Mouse (Mus musculus): ENCODE measurements around the gene Rcan2. TPM values are rescaled to one million over a fixed set of nuclear protein-coding genes. Genes with fewer than 3 reads are reported as not detected.

Rcan2 gene
- 32.3 and 37.6 TPM in 2 replicates for polyA plus RNA-seq (2014; fragmentation: Nextera tagmentation; extraction: Ambion mirVana)

- H3K27me3 ChIP-seq (ENCODE audit: control insufficient read depth, insufficient read depth, low read length): no peaks in the 10 kb centered on the region
- peak; percentile 62 for DNase-seq (ENCODE audit: low spot score)
- no peaks in the 10 kb centered on the region for H3K36me3 ChIP-seq (ENCODE audit: control insufficient read depth, insufficient read depth, low read length)
- 0% methylated on average over 7 of the region's 7 CpGs for WGBS
- H3K27ac ChIP-seq (ENCODE audit: low read depth, low read length): peak within 1 kb of the TSS; percentile 11; the same call in 1 of the 2 replicates
- peak within 1 kb of the TSS; percentile 64 for H3K9ac ChIP-seq (ENCODE audit: low read depth, low read length)
- no peaks in the 10 kb centered on the region for H3K4me1 ChIP-seq (replicated peaks; ENCODE audit: control insufficient read depth, insufficient read depth, low read length)
- H3K4me3 ChIP-seq (ENCODE audit: low read depth, low read length): peak within 1 kb of the TSS; percentile 65
- peak; percentile 88 for ATAC-seq (ENCODE audit: low FRiP score)
- H3K4me2 ChIP-seq (replicated peaks; ENCODE audit: low read depth, low read length): peak within 1 kb of the TSS; percentile 85
- H3K9me3 ChIP-seq (ENCODE audit: control insufficient read depth, low read length): no peaks in the 10 kb centered on the region
Measured at GRCm38 (mm10) chr17:43801077-43801476, at the start of gene Rcan2. Rcan2 (plus strand) TSS chr17:43801351.

GRCm38 (mm10) chr17:43752811-43753210, 48.3 kb upstream of the Rcan2 start:
- Histone ChIP-seq H3K36me3 (ENCODE audit: control insufficient read depth, insufficient read depth, low read length) (no peaks in the 10 kb centered on the region), H3K27ac (ENCODE audit: low read depth, low read length) (no peak overlapping the region), H3K4me1 (replicated peaks; ENCODE audit: control insufficient read depth, insufficient read depth, low read length) (no peaks in the 10 kb centered on the region), H3K4me3 (ENCODE audit: low read depth, low read length) (no peak overlapping the region), H3K9ac (ENCODE audit: low read depth, low read length) (no peak overlapping the region), H3K27me3 (ENCODE audit: control insufficient read depth, insufficient read depth, low read length) (no peaks in the 10 kb centered on the region), H3K4me2 (replicated peaks; ENCODE audit: low read depth, low read length) (no peak overlapping the region), H3K9me3 (ENCODE audit: control insufficient read depth, low read length) (no peaks in the 10 kb centered on the region)
- DNase-seq (ENCODE audit: low spot score) (no peak), ATAC-seq (ENCODE audit: low FRiP score) (no peak)
- WGBS: 90% methylated on average over 1 of the region's 1 CpGs

GRCm38 (mm10) chr17:43754687-43755086, 46.5 kb upstream of the Rcan2 start:
- no peak for ATAC-seq (ENCODE audit: low FRiP score)

GRCm38 (mm10) chr17:43758607-43759259, 42.4 kb upstream of the Rcan2 start:
- ATAC-seq (ENCODE audit: low FRiP score): no peak
- Histone ChIP-seq H3K4me1 (replicated peaks; ENCODE audit: control insufficient read depth, insufficient read depth, low read length) (no peaks in the 10 kb centered on the region), H3K9ac (ENCODE audit: low read depth, low read length) (no peak overlapping the region), H3K4me3 (ENCODE audit: low read depth, low read length) (no peak overlapping the region), H3K27ac (ENCODE audit: low read depth, low read length) (no peak overlapping the region), H3K36me3 (ENCODE audit: control insufficient read depth, insufficient read depth, low read length) (no peaks in the 10 kb centered on the region), H3K27me3 (ENCODE audit: control insufficient read depth, insufficient read depth, low read length) (no peaks in the 10 kb centered on the region), H3K4me2 (replicated peaks; ENCODE audit: low read depth, low read length) (no peak overlapping the region), H3K9me3 (ENCODE audit: control insufficient read depth, low read length) (no peaks in the 10 kb centered on the region)
- 62% methylated on average over 15 of the region's 15 CpGs for WGBS
- peak; percentile 8 for DNase-seq (ENCODE audit: low spot score)

More at GRCm38 (mm10) chr17:43754687-43755086, 46.5 kb upstream of the Rcan2 start:
- Histone ChIP-seq H3K9ac (ENCODE audit: low read depth, low read length) (no peak overlapping the region), H3K4me2 (replicated peaks; ENCODE audit: low read depth, low read length) (no peak overlapping the region), H3K4me3 (ENCODE audit: low read depth, low read length) (no peak overlapping the region), H3K27me3 (ENCODE audit: control insufficient read depth, insufficient read depth, low read length) (no peaks in the 10 kb centered on the region), H3K36me3 (ENCODE audit: control insufficient read depth, insufficient read depth, low read length) (no peaks in the 10 kb centered on the region), H3K27ac (ENCODE audit: low read depth, low read length) (no peak overlapping the region), H3K9me3 (ENCODE audit: control insufficient read depth, low read length) (no peaks in the 10 kb centered on the region), H3K4me1 (replicated peaks; ENCODE audit: control insufficient read depth, insufficient read depth, low read length) (no peaks in the 10 kb centered on the region)
- 68% methylated on average over 5 of the region's 5 CpGs for WGBS
- DNase-seq (ENCODE audit: low spot score): peak; percentile 4

GRCm38 (mm10) chr17:43784531-43784930, 16.6 kb upstream of the Rcan2 start:
- Histone ChIP-seq H3K36me3 (ENCODE audit: control insufficient read depth, insufficient read depth, low read length) (no peaks in the 10 kb centered on the region), H3K27me3 (ENCODE audit: control insufficient read depth, insufficient read depth, low read length) (no peaks in the 10 kb centered on the region), H3K9ac (ENCODE audit: low read depth, low read length) (no peak overlapping the region), H3K9me3 (ENCODE audit: control insufficient read depth, low read length) (no peaks in the 10 kb centered on the region), H3K4me1 (replicated peaks; ENCODE audit: control insufficient read depth, insufficient read depth, low read length) (no peaks in the 10 kb centered on the region), H3K27ac (ENCODE audit: low read depth, low read length) (no peak overlapping the region), H3K4me3 (ENCODE audit: low read depth, low read length) (no peak overlapping the region), H3K4me2 (replicated peaks; ENCODE audit: low read depth, low read length) (no peak overlapping the region)
- DNase-seq (ENCODE audit: low spot score): no peak
- no peak for ATAC-seq (ENCODE audit: low FRiP score)
- 70% methylated on average over 4 of the region's 4 CpGs for WGBS

- Histone ChIP-seq H3K4me1 (replicated peaks; ENCODE audit: control insufficient read depth, insufficient read depth, low read length) (no peaks in the 10 kb centered on the region), H3K27me3 (ENCODE audit: control insufficient read depth, insufficient read depth, low read length) (no peaks in the 10 kb centered on the region), H3K9me3 (ENCODE audit: control insufficient read depth, low read length) (no peaks in the 10 kb centered on the region), H3K4me2 (replicated peaks; ENCODE audit: low read depth, low read length) (no peak overlapping the region), H3K36me3 (ENCODE audit: control insufficient read depth, insufficient read depth, low read length) (no peaks in the 10 kb centered on the region), H3K9ac (ENCODE audit: low read depth, low read length) (no peak overlapping the region), H3K4me3 (ENCODE audit: low read depth, low read length) (no peak overlapping the region), H3K27ac (ENCODE audit: low read depth, low read length) (no peak overlapping the region)
- DNase-seq (ENCODE audit: low spot score) (no peak), ATAC-seq (ENCODE audit: low FRiP score) (no peak)
- 93% methylated on average over 5 of the region's 5 CpGs for WGBS
Measured at GRCm38 (mm10) chr17:43788222-43788621, 12.9 kb upstream of the Rcan2 start.

GRCm38 (mm10) chr17:43789376-43789775, 11.8 kb upstream of the Rcan2 start:
- no peak overlapping the region for H3K4me3 ChIP-seq (ENCODE audit: low read depth, low read length)
- no peak overlapping the region for H3K9ac ChIP-seq (ENCODE audit: low read depth, low read length)
- H3K36me3 ChIP-seq (ENCODE audit: control insufficient read depth, insufficient read depth, low read length): no peaks in the 10 kb centered on the region
- no peaks in the 10 kb centered on the region for H3K9me3 ChIP-seq (ENCODE audit: control insufficient read depth, low read length)
- no peaks in the 10 kb centered on the region for H3K4me1 ChIP-seq (replicated peaks; ENCODE audit: control insufficient read depth, insufficient read depth, low read length)
- DNase-seq (ENCODE audit: low spot score) (no peak), ATAC-seq (ENCODE audit: low FRiP score) (no peak)
- no peak overlapping the region for H3K4me2 ChIP-seq (replicated peaks; ENCODE audit: low read depth, low read length)
- no peaks in the 10 kb centered on the region for H3K27me3 ChIP-seq (ENCODE audit: control insufficient read depth, insufficient read depth, low read length)
- H3K27ac ChIP-seq (ENCODE audit: low read depth, low read length): no peak overlapping the region

GRCm38 (mm10) chr17:43791751-43792150, 9.4 kb upstream of the Rcan2 start:
- 83% methylated on average over 3 of the region's 3 CpGs for whole genome bisulfite sequencing
- no peaks in the 10 kb centered on the region for H3K36me3 ChIP-seq (ENCODE audit: control insufficient read depth, insufficient read depth, low read length)
- ATAC-seq (ENCODE audit: low FRiP score) (no peak), DNase-seq (ENCODE audit: low spot score) (no peak)
- H3K4me3 ChIP-seq (ENCODE audit: low read depth, low read length): no peak overlapping the region
- H3K4me1 ChIP-seq (replicated peaks; ENCODE audit: control insufficient read depth, insufficient read depth, low read length): no peaks in the 10 kb centered on the region
- no peak overlapping the region for H3K27ac ChIP-seq (ENCODE audit: low read depth, low read length)
- H3K27me3 ChIP-seq (ENCODE audit: control insufficient read depth, insufficient read depth, low read length): no peaks in the 10 kb centered on the region
- no peak overlapping the region for H3K9ac ChIP-seq (ENCODE audit: low read depth, low read length)
- no peak overlapping the region for H3K4me2 ChIP-seq (replicated peaks; ENCODE audit: low read depth, low read length)
- H3K9me3 ChIP-seq (ENCODE audit: control insufficient read depth, low read length): no peaks in the 10 kb centered on the region

GRCm38 (mm10) chr17:43794731-43795280, 6.3 kb upstream of the Rcan2 start:
- H3K36me3 ChIP-seq (ENCODE audit: control insufficient read depth, insufficient read depth, low read length): no peaks in the 10 kb centered on the region
- H3K27ac ChIP-seq (ENCODE audit: low read depth, low read length): no peak overlapping the region
- H3K4me3 ChIP-seq (ENCODE audit: low read depth, low read length): no peak overlapping the region
- H3K4me1 ChIP-seq (replicated peaks; ENCODE audit: control insufficient read depth, insufficient read depth, low read length): no peaks in the 10 kb centered on the region
- no peak for ATAC-seq (ENCODE audit: low FRiP score)
- no peaks in the 10 kb centered on the region for H3K9me3 ChIP-seq (ENCODE audit: control insufficient read depth, low read length)
- DNase-seq (ENCODE audit: low spot score): no peak
- WGBS: 92% methylated on average over 1 of the region's 1 CpGs
- H3K4me2 ChIP-seq (replicated peaks; ENCODE audit: low read depth, low read length): no peak overlapping the region
- H3K9ac ChIP-seq (ENCODE audit: low read depth, low read length): no peak overlapping the region
- H3K27me3 ChIP-seq (ENCODE audit: control insufficient read depth, insufficient read depth, low read length): no peaks in the 10 kb centered on the region
